Mouse (Mus musculus) hindbrain, embryonic 13.5 days (tissue): ENCODE results near the gene Iqgap3. TPM values are rescaled to one million over a fixed set of nuclear protein-coding genes. Genes with fewer than 3 reads are reported as not detected.

Experiments
- ATAC-seq: fragments of 200-750 bp; cut with Nextera tagmentation; 2 replicates; pipeline ENCODE4 v1.8.0; 2017; ENCODE audit warnings: moderate TSS enrichment; ENCODE audit not compliant: low FRiP score
- H3K27ac ChIP-seq: fragments of 300-500 bp; sonication (generic); 2 replicates; pipeline ENCODE4 v1.5.1; 2015; ENCODE audit warnings: inconsistent platforms, mild to moderate bottlenecking, moderate library complexity
- H3K27me3 ChIP-seq: fragments of 300-500 bp; sonication (generic); 2 replicates; pipeline ENCODE4 v1.6.1; 2015; ENCODE audit warnings: mild to moderate bottlenecking, inconsistent platforms
- H3K36me3 ChIP-seq: fragments of 300-500 bp; sonication (generic); 2 replicates; pipeline ENCODE4 v1.6.1; 2015; ENCODE audit warnings: mild to moderate bottlenecking, inconsistent platforms
- H3K4me1 ChIP-seq: fragments of 300-500 bp; sonication (generic); replicated peaks from 2 replicates; pipeline ENCODE4 v1.6.1; 2015; ENCODE audit warnings: inconsistent platforms
- H3K4me2 ChIP-seq: fragments of 300-500 bp; sonication (generic); 2 replicates; pipeline ENCODE4 v1.6.1; 2015; ENCODE audit warnings: inconsistent platforms, mild to moderate bottlenecking, moderate library complexity
- H3K4me3 ChIP-seq: fragments of 300-500 bp; sonication (generic); 2 replicates; pipeline ENCODE4 v1.5.1; 2015; ENCODE audit warnings: mild to moderate bottlenecking, inconsistent platforms
- H3K9ac ChIP-seq: fragments of 300-500 bp; sonication (generic); 2 replicates; pipeline ENCODE4 v1.6.1; 2015; ENCODE audit warnings: mild to moderate bottlenecking, inconsistent platforms
- H3K9me3 ChIP-seq: fragments of 300-500 bp; sonication (generic); 2 replicates; pipeline ENCODE4 v1.6.1; 2016; ENCODE audit warnings: inconsistent platforms
- WGBS: fragments of 180-500 bp; shearing (Covaris S2); methylation state at CpG from one replicate; pipeline ENCODE4 v1.1.7; 2015; 5-methylcytosine and 5-hydroxymethylcytosine counted together
- polyA plus RNA-seq: library from polyadenylated mRNA; unstranded; fragments of >200 nt; fragmentation: Nextera tagmentation; extraction: Ambion mirVana; gene quantifications from 2 replicates; pipeline ENCODE4 v1.2.1, GENCODE M21; 2015

Iqgap3 gene
- polyA plus RNA-seq, 1 experiment from 2014 or later: 3.2 TPM

DNA sequence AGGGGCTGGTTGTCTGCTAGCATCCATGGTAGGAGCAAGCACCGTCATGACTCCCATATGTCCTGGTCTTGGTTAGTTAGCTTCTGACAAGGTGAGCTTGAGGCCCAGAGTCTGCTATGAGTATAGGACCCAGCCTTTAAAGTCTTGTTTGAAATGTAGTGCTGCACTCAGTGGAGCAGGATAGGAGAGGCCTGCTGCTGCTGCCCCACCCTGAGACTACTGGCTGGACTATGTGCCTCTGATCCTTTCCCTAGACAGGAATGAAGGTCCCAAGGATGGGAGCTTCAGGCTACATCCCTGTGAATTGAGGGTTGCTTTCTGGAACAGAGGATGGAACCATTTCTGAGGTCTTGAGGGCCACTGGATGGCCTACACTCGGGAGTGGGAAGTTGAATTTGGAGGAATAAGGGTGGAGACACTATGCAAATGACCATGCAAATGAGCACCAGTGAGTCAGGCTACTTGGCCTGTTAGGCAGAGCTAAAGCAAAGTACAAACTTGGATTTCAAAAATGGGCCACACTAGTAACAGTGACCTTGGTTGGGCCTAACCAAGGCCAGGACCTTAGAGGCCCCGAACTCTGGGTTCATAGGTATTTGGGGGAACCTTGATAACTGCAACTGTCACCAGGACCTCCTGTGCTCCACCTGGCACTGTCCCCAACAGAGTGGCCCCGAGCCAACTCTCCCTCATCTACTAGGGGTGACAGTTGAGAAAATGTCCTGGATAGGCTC, 67.2 kb downstream of the Iqgap3 start:
- ATAC-seq: no peak

DNA sequence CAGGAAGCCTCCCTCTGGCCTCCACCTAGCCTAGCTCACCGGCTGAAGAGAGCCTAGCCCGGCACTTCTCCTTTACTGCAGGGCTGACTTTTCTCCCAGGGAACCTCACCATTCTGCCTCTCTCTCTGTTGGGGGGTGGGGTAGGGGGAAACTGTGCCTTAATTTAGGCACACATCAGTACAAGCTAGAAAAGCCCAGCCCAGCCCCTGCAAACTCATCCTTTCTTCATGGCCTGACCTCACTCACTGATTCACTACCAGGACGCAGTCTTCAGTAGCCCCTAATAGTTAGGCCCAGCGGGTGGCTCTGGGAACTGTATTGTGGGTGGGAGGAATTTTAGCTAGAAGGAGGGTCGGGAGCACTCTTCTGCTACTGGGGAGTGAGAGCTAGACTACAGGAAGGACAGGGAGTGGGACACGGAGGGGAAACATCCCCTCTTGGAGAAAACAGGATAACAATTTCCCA, 67.8 kb downstream of the Iqgap3 start:
- Histone ChIP-seq H3K4me2 (peak overlapping the region; percentile 45), H3K9me3 (no peaks in the 10 kb centered on the region), H3K4me1 (peaks cover 92% of the 10 kb centered on the region), H3K36me3 (no peaks in the 10 kb centered on the region), H3K9ac (peak overlapping the region; percentile 68), H3K27me3 (no peaks in the 10 kb centered on the region), H3K4me3 (no peak overlapping the region), H3K27ac (peak overlapping the region; percentile 92)
- ATAC-seq: no peak
- WGBS: 24% methylated on average over 6 of the region's 6 CpGs

More for the DNA sequence above, 67.2 kb downstream of the Iqgap3 start:
- H3K4me3 ChIP-seq: no peak overlapping the region
- no peaks in the 10 kb centered on the region for H3K27me3 ChIP-seq
- H3K4me2 ChIP-seq: peak overlapping the region; percentile 45
- H3K9me3 ChIP-seq: no peaks in the 10 kb centered on the region
- WGBS: 66% methylated on average over 4 of the region's 4 CpGs
- H3K4me1 ChIP-seq: peaks cover 98% of the 10 kb centered on the region
- peak overlapping the region; percentile 92 for H3K27ac ChIP-seq
- peak overlapping the region; percentile 68 for H3K9ac ChIP-seq
- no peaks in the 10 kb centered on the region for H3K36me3 ChIP-seq

DNA sequence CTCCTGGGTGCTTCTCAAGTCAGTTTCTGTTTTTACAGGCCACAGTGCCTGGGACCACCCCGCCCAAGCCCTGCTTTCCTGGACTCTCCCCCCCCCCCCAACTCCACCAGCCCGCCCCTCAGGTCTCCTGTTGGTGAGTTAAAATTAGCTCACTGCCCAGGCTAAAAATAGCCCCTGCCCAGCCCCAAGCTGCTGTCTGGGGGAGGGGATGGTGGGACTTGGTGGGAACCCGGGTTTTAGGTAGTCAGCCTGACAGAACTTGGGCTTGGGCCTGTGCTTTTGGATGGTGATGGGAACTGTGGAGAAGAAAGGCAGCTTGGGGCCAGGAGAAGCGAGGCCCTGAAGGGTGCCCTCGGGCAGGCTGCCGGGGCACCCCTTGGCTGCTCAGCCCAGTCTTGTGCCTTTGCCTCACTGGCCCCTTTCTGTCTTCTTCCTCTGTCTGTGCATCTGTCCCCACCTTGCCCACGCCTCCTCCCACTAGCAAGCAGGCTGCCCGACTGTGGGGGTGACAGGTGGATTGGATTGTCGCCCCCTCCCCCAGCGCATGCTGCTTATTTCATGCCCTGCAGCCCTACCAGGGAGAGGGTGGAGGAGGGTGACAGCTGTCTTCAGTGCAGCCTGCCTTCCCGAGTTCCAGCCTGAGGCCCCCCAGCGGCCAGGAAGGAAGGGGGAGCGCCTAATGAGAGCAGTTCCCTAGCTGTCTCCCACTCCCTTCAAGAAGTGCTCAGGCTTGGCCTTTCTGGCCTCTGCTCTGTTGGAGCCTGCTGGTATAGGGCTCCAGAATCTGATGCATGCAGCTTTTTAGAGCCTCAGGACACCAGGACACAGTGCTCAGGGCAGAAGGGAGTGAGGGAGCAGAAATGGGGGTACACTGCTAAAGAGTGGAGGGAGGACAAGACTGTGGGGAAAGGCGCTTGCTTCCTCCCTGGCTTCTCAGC, 68.6 kb downstream of the Iqgap3 start:
- Histone ChIP-seq H3K4me1 (peaks cover 84% of the 10 kb centered on the region), H3K27me3 (no peaks in the 10 kb centered on the region), H3K36me3 (no peaks in the 10 kb centered on the region), H3K4me2 (peak overlapping the region; percentile 45), H3K27ac (peak overlapping the region; percentile 92), H3K9me3 (no peaks in the 10 kb centered on the region), H3K9ac (peak overlapping the region; percentile 68), H3K4me3 (0 out of 2 replicates have a peak overlapping the region, but pooled peaks have one; percentile 1)
- ATAC-seq: no peak
- 15% methylated on average over 10 of the region's 14 CpGs for WGBS

DNA sequence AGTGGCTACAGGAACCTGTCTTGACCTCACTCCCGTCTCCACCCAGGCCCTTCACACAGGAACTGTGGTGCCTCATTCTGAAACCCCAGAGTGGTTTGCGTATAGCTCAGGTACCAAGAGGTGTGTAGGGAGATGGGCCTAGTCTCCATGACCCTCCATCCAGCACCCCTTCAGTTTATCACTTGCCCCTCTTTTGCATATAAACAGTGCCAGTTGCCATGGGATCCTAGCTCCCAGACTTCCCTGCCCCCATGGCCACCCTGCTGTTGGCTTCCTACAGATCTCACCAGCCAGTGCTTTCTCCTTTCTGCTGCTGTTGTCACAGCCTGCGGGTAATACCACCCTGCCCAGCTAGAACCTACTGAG, 69.2 kb downstream of the Iqgap3 start:
- peak overlapping the region; percentile 92 for H3K27ac ChIP-seq
- H3K9ac ChIP-seq: peak overlapping the region; percentile 68
- WGBS: 50% methylated on average over 3 of the region's 3 CpGs
- peaks cover 78% of the 10 kb centered on the region for H3K4me1 ChIP-seq
- H3K4me3 ChIP-seq: no peak overlapping the region
- H3K4me2 ChIP-seq: peak overlapping the region; percentile 45
- ATAC-seq: no peak
- no peaks in the 10 kb centered on the region for H3K27me3 ChIP-seq
- H3K36me3 ChIP-seq: peaks cover 4% of the 10 kb centered on the region
- no peaks in the 10 kb centered on the region for H3K9me3 ChIP-seq

DNA sequence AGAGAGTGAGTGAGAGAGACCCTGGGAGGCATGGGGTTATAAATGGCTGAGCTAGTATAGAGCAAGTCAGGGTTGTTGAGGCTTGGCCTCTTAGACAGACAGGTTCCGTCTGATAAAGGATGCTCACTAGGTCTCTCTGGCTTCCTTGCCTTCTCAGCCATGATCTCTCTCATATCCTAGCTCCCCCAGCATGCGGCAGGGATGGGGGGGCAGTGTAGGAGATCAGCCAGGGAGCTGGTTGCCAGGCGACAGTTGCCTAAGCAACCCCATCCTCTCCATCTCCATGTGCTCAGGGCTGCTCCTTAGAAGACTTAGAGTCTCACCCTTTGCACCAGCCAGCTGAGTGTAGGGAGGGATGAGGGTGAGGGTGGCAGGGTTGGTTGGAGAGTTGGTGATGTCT, 70.3 kb downstream of the Iqgap3 start:
- peaks cover 14% of the 10 kb centered on the region for H3K36me3 ChIP-seq
- H3K27me3 ChIP-seq: no peaks in the 10 kb centered on the region
- peak overlapping the region; percentile 92 for H3K27ac ChIP-seq
- peak; percentile 88 for ATAC-seq
- H3K9ac ChIP-seq: peak overlapping the region; percentile 68
- peak overlapping the region; percentile 45 for H3K4me2 ChIP-seq
- no peaks in the 10 kb centered on the region for H3K9me3 ChIP-seq
- H3K4me1 ChIP-seq: peaks cover 67% of the 10 kb centered on the region
- 32% methylated on average over 3 of the region's 3 CpGs for whole genome bisulfite sequencing
- H3K4me3 ChIP-seq: peak overlapping the region; percentile 1; the same call in 1 of the 2 replicates

DNA sequence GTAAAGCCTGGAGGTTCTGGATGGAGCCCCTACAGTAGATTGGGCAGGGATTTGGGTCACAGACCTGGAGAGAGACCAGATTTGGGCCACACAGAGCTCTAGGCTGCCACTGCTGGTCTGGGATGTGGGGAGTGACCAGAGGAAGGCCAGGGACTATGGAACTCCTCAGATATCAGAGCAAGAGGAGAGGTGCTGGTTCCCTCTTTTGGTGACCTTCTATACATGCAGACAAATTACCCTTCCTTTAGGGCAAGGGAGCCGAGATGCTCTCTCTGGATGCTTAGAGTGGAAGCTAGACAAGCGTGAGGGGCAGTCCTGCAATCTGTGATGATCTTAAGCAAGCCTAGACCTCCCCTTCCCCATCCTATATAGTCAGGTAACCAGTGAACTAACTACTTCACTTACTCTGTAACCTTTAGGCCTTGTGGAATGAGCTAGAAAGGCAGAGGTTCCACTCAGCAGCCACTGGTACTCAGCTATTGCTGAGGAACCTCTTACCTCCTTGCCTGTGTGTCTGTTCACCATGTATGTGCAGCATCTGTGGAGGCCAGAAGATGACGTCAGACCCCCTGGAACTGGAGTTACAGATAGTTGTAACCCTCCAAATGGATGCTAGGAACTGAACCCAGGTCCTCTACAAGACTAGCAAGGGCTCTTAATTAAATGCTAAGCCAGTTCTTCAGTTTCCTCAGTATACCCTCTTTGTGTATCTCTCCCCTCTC, 71.7 kb downstream of the Iqgap3 start:
- no peak overlapping the region for H3K4me2 ChIP-seq
- H3K27ac ChIP-seq: peak overlapping the region; percentile 92
- ATAC-seq: no peak
- peaks cover 20% of the 10 kb centered on the region for H3K36me3 ChIP-seq
- peak overlapping the region; percentile 20; the same call in 1 of the 2 replicates for H3K9ac ChIP-seq
- H3K4me3 ChIP-seq: no peak overlapping the region
- no peaks in the 10 kb centered on the region for H3K9me3 ChIP-seq
- no peaks in the 10 kb centered on the region for H3K27me3 ChIP-seq
- H3K4me1 ChIP-seq: peaks cover 65% of the 10 kb centered on the region
- 90% methylated on average over 3 of the region's 3 CpGs for WGBS

DNA sequence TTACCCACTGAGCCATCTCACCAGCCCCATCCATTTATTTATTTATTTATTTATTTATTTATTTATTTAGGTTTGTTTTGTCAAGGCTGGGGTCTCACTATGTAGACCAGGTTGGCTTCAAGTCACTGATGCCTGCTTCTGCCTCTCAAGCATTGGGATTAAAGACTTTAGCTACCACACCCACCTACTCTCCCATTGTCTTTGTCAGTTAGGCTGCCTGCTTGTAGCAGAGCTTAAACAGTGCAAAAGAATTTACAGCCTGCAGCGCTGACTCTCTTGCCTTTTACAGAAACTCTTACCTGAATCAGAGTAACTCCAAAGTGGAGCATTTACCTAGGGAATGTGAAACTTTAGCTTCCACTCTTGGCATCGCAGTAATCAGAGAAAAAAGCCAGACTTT, 72.5 kb downstream of the Iqgap3 start:
- H3K4me1 ChIP-seq: peaks cover 57% of the 10 kb centered on the region

DNA sequence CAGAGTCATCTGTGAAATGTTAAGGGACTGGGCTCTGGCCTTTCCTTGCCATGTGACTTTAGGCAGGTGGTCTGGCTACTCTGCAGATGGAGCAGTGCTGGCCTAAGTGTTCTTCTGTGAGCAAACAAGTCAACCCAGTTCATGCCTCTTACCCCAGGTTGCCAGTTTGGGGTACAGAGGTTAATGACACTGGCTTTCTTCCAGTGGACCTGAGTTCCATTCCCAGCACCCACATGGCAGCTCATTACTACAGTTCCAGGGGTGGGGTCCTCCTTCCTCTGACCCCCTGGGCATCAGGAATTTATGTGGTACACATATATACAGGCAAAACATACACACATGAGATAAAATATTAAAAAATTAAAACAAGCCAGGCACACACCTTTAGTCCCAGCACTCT, 75.0 kb downstream of the Iqgap3 start:
- no peak overlapping the region for H3K27ac ChIP-seq
- H3K4me1 ChIP-seq: peaks cover 31% of the 10 kb centered on the region
- no peak for ATAC-seq
- H3K4me2 ChIP-seq: no peak overlapping the region
- no peak overlapping the region for H3K9ac ChIP-seq
- H3K4me3 ChIP-seq: no peak overlapping the region
- no peaks in the 10 kb centered on the region for H3K27me3 ChIP-seq
- no peaks in the 10 kb centered on the region for H3K9me3 ChIP-seq
- H3K36me3 ChIP-seq: peaks cover 54% of the 10 kb centered on the region

More for the DNA sequence above, 72.5 kb downstream of the Iqgap3 start:
- Histone ChIP-seq H3K9me3 (no peaks in the 10 kb centered on the region), H3K4me2 (no peak overlapping the region), H3K9ac (no peak overlapping the region), H3K4me3 (no peak overlapping the region), H3K27ac (no peak overlapping the region), H3K36me3 (peaks cover 28% of the 10 kb centered on the region), H3K27me3 (no peaks in the 10 kb centered on the region)
- no peak for ATAC-seq
- 80% methylated on average over 2 of the region's 2 CpGs for WGBS

DNA sequence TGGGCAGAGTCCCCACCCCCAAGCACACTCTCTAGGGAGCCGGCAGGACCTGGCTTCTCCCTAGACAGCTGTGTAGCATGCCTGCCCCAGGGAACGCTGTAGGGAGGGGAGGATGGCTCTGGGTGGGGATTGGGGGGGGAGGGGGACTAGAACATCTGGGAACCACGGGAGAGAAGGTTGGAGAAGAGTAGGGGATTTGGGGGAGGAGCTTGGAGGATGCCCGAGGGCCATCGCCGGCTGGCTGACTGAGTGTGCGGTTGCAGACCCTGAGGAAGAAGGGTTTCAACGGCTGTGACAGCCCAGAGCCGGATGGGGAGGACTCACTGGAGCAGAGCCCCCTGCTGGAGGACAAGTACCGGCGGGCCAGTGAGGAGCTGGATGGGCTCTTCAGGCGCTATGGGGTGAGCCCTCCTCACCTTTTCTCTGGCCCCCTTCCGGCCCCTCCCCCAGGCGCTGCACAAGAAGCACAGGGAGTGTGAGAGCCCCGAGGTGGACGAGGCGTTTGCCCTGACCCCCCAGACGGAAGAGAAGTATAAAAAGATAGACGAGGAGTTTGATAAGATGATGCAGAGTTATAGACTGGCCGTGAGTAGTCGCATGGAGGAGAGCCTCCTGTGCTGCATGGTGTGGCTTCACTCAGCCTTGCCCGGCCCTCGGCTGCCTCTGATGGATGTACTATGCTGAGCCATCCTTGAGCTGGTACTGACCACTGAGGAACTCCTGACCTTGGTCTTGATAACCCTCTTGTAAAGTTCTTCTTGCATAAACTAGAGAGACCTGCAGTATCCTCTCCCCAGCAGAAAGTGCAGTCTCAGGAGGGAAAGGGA, 76.2 kb downstream of the Iqgap3 start:
- 20% methylated on average over 21 of the region's 23 CpGs for WGBS
- Histone ChIP-seq H3K4me3 (no peak overlapping the region), H3K27me3 (no peaks in the 10 kb centered on the region), H3K4me2 (no peak overlapping the region), H3K27ac (peak overlapping the region; percentile 62), H3K4me1 (peaks cover 20% of the 10 kb centered on the region), H3K9me3 (no peaks in the 10 kb centered on the region), H3K36me3 (peaks cover 65% of the 10 kb centered on the region), H3K9ac (no peak overlapping the region)
- 0 out of 2 replicates have a peak, but pooled peaks have one; percentile 34 for ATAC-seq

DNA sequence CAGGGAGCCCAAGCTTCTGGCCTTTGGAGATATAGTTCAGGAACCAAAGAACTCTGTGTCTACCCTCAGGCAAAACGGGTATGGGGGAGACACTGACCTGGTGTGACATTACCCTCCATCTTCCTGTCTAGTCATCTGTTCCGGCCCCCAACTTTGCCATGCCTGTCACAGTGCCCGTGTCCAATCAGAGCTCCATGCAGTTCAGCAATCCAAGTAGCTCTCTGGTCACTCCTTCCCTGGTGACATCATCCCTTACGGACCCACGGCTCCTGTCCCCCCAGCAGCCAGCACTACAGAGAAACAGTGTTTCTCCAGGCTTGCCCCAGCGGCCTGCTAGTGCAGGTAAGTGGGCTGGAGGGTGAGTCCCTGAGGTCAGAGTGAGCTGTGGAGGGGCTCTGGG, 77.2 kb downstream of the Iqgap3 start:
- H3K36me3 ChIP-seq: peaks cover 74% of the 10 kb centered on the region
- H3K9ac ChIP-seq: no peak overlapping the region
- no peaks in the 10 kb centered on the region for H3K9me3 ChIP-seq
- no peak for ATAC-seq
- no peaks in the 10 kb centered on the region for H3K27me3 ChIP-seq
- WGBS: 88% methylated on average over 6 of the region's 6 CpGs
- H3K4me3 ChIP-seq: no peak overlapping the region
- H3K4me2 ChIP-seq: no peak overlapping the region
- H3K4me1 ChIP-seq: peaks cover 12% of the 10 kb centered on the region
- no peak overlapping the region for H3K27ac ChIP-seq

DNA sequence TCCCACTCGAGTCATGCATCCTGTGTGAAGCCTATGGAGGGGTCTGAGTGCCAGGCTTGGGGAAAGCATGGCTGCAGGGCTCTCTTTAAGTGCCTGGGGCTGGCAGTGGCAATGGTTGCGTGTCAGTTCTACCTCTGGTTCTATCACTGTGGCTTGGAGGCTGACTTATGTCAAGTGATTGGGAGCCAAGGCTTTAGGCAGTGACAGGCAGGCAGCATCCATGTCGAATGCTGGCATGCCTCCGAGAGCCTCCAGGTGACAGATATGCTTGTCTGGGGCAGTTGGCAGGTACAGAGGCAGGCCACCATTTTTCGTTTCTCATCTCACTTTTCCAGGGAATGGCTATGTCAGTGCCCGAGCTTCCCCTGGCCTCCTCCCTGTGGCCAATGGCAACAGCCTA, 79.1 kb downstream of the Iqgap3 start:
- no peak overlapping the region for H3K27ac ChIP-seq
- H3K9me3 ChIP-seq: no peaks in the 10 kb centered on the region
- no peak overlapping the region for H3K4me2 ChIP-seq
- WGBS: 79% methylated on average over 6 of the region's 6 CpGs
- H3K36me3 ChIP-seq: peaks cover 88% of the 10 kb centered on the region
- no peak overlapping the region for H3K4me3 ChIP-seq
- no peak for ATAC-seq
- no peaks in the 10 kb centered on the region for H3K27me3 ChIP-seq
- H3K4me1 ChIP-seq: peaks cover 12% of the 10 kb centered on the region
- H3K9ac ChIP-seq: no peak overlapping the region
